Mouse (Mus musculus) ES-Bruce4 (cell line): ENCODE data around the gene Mgarp. TPM values are rescaled to one million over a fixed set of nuclear protein-coding genes. Genes with fewer than 3 reads are reported as not detected.

Experiments used
- H3K27ac ChIP-seq: 2 replicates; pipeline ENCODE4 v1.5.1; 2012; ENCODE audit warnings: low read length, inconsistent platforms; ENCODE audit not compliant: insufficient read depth
- H3K27me3 ChIP-seq: 2 replicates; pipeline ENCODE4 v1.6.1; 2012; ENCODE audit warnings: mild to moderate bottlenecking, low read length, inconsistent platforms; ENCODE audit not compliant: control insufficient read depth, poor library complexity, insufficient read depth, severe bottlenecking
- H3K36me3 ChIP-seq: 2 replicates; pipeline ENCODE4 v1.6.1; 2012; ENCODE audit warnings: inconsistent platforms, mild to moderate bottlenecking, low read length, moderate library complexity; ENCODE audit not compliant: control insufficient read depth, poor library complexity, insufficient read depth, severe bottlenecking
- H3K4me1 ChIP-seq: one replicate; pipeline ENCODE4 v1.8.1; 2011; ENCODE audit warnings: low read length; ENCODE audit not compliant: control insufficient read depth, insufficient read depth
- H3K4me3 ChIP-seq: 2 replicates; pipeline ENCODE4 v1.5.1; 2011; ENCODE audit warnings: low read depth, mild to moderate bottlenecking, low read length
- H3K9ac ChIP-seq: 2 replicates; pipeline ENCODE4 v1.6.1; 2012; ENCODE audit warnings: low read depth, mild to moderate bottlenecking, inconsistent platforms; ENCODE audit not compliant: poor library complexity, severe bottlenecking
- H3K9me3 ChIP-seq: replicated peaks from 2 replicates; pipeline ENCODE4 v1.6.1; 2012; ENCODE audit warnings: mild to moderate bottlenecking, low read length, inconsistent platforms; ENCODE audit not compliant: control insufficient read depth, poor library complexity, insufficient read depth, severe bottlenecking
- CTCF ChIP-seq: IDR thresholded peaks from one replicate; pipeline ENCODE4 v1.8.1; 2011; ENCODE audit warnings: low read depth, low read length
- EP300 ChIP-seq: IDR thresholded peaks from 2 replicates; pipeline ENCODE4 v1.6.1; 2011; ENCODE audit warnings: low read depth, low read length; ENCODE audit not compliant: insufficient read depth
- POLR2A ChIP-seq: IDR thresholded peaks from one replicate; pipeline ENCODE4 v1.8.1; 2011; ENCODE audit warnings: low read length; ENCODE audit not compliant: insufficient read depth
- polyA plus RNA-seq: library from polyadenylated mRNA; stranded (reverse); fragments of >200 nt; gene quantifications from 2 replicates; pipeline ENCODE4 v1.2.4, GENCODE M21; 2011; ENCODE audit warnings: low read depth; ENCODE audit not compliant: missing spikeins, insufficient read depth, insufficient read length

The Mgarp gene
- polyA plus RNA-seq, 1 experiment = 9.8 TPM

DNA sequence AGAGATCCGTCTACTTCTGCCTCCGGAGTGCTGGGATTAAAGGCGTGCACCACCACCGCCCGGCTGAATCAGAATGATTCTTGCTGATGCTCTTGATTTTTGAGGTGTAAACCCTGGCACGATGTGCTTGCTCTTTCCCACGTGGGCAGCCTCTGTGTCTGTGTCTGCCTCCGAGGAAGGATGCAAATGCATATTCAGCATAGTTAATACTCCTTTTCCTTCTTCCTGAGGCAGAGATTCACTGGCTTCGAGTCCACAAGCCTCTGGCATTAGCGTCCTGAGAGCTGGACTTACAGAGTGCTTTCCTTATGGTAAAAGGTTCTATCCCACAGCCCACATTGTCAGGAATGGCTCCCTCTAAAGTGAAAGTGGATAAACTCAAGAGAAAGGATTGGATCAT lies 4.1 kb upstream of the Mgarp start:
- Histone ChIP-seq H3K27me3 (no peaks in the 10 kb centered on the region), H3K36me3 (peaks cover 7% of the 10 kb centered on the region), H3K9ac (no peak overlapping the region), H3K27ac (no peak overlapping the region), H3K4me3 (0 out of 2 replicates have a peak overlapping the region, but pooled peaks have one; percentile 1), H3K9me3 (no peaks in the 10 kb centered on the region), H3K4me1 (peaks cover 4% of the 10 kb centered on the region)
- TF ChIP-seq EP300 (no peak), CTCF (no peak), POLR2A (no peak)

DNA sequence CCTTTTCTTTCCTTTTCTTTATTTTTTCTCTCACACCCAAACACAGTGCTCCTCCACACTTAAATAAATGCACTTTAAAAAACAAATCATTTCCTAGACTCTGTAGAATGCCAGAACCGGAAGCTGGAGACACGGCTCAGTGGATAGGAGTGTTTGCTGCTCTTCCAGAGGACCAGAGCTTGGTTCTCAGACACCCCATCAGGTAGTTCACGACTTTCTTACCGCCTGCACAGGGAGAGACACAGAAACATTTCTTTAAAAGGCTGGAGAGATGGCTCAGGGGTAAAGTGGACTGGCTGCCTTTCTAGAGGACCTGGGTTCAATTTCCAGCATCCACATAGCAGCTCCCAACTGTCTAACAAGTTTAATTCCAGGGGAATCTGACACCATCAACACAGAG lies 3.0 kb upstream of the Mgarp start:
- Histone ChIP-seq H3K27ac (no peak overlapping the region), H3K4me1 (peaks cover 5% of the 10 kb centered on the region), H3K9ac (no peak overlapping the region), H3K36me3 (peaks cover 7% of the 10 kb centered on the region), H3K4me3 (no peak overlapping the region), H3K9me3 (no peaks in the 10 kb centered on the region), H3K27me3 (no peaks in the 10 kb centered on the region)
- no peak for TF ChIP-seq POLR2A
- TF ChIP-seq EP300 = no peak
- TF ChIP-seq CTCF = no peak

DNA sequence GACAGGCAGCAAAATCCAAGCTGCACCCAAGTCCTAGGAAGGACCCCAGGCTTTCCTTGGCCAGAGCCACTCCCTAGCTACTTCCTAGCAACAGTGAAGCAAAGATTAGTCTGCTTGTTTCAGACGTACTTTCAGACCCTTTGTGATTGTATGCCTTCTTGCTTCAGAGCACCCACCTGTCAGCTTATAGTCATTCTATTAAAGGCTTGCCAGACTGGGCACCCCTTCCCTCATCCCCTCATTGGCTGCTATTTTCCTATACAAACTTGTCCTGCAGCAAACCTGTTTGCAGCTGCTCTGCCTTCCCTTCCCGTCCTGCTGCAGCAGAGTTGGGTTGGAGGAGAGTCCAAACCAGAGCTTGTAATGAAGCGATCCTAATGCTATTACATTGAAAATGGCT lies 2.1 kb upstream of the Mgarp start:
- Histone ChIP-seq H3K27ac (no peak overlapping the region), H3K4me3 (no peak overlapping the region), H3K36me3 (peaks cover 5% of the 10 kb centered on the region), H3K9ac (no peak overlapping the region), H3K27me3 (no peaks in the 10 kb centered on the region), H3K9me3 (no peaks in the 10 kb centered on the region), H3K4me1 (peaks cover 5% of the 10 kb centered on the region)
- TF ChIP-seq POLR2A (no peak), CTCF (no peak), EP300 (no peak)

DNA sequence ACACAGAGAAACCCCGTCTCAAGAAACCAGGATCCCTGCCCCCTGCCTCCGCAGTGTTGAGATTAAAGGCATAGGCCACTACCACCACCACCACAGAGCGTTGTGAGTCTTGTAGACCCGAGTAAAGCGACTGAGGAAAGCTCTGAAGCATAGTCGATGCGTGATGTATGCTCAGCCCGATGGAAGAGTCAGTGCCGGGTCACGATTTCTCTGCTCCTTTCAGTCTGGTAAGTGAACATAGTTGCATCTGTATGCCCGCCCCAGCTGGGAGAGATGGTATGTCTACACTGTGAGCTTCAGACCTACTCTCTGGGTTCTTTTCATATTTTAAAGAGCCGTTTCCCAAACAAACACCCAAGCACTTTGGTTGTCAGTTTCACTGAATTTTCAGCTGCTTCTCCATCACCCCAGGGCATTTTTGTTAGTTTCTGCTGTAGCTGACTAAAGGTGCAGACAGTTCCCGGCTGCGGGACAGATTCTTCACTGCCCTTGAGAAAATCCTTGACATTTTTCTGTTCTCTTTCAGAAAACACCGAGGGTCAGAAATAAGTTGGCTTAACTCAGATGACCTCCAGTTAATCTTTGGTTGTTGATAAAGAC lies 1.3 kb upstream of the Mgarp start:
- Histone ChIP-seq H3K9ac (no peak overlapping the region), H3K36me3 (no peaks in the 10 kb centered on the region; the same call in 1 of the 2 replicates), H3K9me3 (no peaks in the 10 kb centered on the region), H3K4me1 (peaks cover 5% of the 10 kb centered on the region), H3K27me3 (no peaks in the 10 kb centered on the region), H3K27ac (no peak overlapping the region), H3K4me3 (no peak overlapping the region)
- TF ChIP-seq CTCF (no peak), POLR2A (no peak)

DNA sequence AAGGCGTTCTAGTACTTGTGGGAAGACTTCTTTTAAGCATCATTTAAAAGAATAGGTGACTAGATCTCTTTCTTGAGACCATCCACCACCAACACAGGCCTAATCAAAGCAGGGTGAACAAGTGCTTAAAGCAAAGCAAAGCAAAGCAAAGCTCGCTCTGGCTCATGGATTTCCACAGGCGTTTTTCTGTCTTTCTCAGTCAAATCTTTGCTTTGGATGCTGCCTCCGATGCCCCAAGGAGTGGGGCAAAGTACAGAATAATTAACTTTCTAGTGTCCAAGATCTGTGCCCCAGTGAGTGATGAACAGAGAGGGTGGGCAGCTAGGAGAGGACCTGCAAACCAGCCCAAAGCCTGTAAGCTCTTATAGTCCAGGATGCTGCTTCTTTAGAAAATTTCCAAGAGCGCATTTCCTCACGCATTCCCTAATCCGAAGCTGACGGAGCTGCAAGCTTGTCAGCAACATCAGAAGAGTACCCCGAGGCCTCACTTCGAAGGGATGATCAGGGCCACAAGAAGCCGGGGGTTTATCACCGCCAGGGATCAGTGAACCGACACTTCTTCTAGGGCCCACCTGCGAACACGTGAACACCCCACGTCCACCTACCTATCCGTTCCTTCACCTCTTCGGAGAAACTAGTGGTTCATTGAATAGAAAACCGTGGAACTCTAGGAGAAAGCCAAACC lies 935 bp downstream of the Mgarp start:
- H3K4me3 ChIP-seq = peak overlapping the region; percentile 54
- H3K9ac ChIP-seq = peak overlapping the region; percentile 48
- no peaks in the 10 kb centered on the region for H3K36me3 ChIP-seq
- no peak overlapping the region for H3K27ac ChIP-seq
- no peaks in the 10 kb centered on the region for H3K27me3 ChIP-seq
- H3K9me3 ChIP-seq = no peaks in the 10 kb centered on the region
- TF ChIP-seq CTCF (no peak), EP300 (no peak), POLR2A (no peak)
- H3K4me1 ChIP-seq = peaks cover 5% of the 10 kb centered on the region

DNA sequence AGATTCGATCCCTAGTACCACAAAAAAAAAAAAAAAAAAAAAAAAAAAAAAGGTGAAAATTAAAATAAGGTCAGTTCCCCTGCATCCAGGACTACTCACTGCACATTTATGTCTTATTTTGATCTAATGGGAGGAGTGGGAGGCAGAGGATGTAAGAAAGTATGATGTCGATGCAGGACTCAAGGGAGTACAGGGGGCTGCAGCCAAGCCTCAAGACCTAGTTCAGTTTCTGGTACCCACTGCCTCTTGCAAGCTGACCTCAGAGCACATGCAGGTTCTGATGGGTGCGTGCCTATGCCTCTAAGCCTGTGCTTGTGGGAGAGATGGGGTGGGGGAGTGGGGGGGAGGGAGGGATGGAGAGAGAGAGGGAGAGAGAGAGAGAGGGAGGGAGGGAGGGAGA lies 1.7 kb downstream of the Mgarp start:
- no peaks in the 10 kb centered on the region for H3K36me3 ChIP-seq
- no peak overlapping the region for H3K27ac ChIP-seq
- H3K4me1 ChIP-seq = peaks cover 5% of the 10 kb centered on the region
- no peaks in the 10 kb centered on the region for H3K27me3 ChIP-seq
- H3K4me3 ChIP-seq = no peak overlapping the region
- no peak for TF ChIP-seq EP300
- TF ChIP-seq CTCF = no peak
- no peak for TF ChIP-seq POLR2A
- no peak overlapping the region for H3K9ac ChIP-seq
- no peaks in the 10 kb centered on the region for H3K9me3 ChIP-seq
